Mouse (Mus musculus) A20 (cell line): ENCODE results near the gene Platr17.
A peak's percentile ranks its signal among the peaks of the same experiment; 100 is the strongest.

ENCODE experiments used
- DNase-seq: peaks from one replicate; pipeline ENCODE4 v3.0.0-alpha.2; 2011; ENCODE audit warnings: low read depth, low spot score

The Platr17 gene

DNA sequence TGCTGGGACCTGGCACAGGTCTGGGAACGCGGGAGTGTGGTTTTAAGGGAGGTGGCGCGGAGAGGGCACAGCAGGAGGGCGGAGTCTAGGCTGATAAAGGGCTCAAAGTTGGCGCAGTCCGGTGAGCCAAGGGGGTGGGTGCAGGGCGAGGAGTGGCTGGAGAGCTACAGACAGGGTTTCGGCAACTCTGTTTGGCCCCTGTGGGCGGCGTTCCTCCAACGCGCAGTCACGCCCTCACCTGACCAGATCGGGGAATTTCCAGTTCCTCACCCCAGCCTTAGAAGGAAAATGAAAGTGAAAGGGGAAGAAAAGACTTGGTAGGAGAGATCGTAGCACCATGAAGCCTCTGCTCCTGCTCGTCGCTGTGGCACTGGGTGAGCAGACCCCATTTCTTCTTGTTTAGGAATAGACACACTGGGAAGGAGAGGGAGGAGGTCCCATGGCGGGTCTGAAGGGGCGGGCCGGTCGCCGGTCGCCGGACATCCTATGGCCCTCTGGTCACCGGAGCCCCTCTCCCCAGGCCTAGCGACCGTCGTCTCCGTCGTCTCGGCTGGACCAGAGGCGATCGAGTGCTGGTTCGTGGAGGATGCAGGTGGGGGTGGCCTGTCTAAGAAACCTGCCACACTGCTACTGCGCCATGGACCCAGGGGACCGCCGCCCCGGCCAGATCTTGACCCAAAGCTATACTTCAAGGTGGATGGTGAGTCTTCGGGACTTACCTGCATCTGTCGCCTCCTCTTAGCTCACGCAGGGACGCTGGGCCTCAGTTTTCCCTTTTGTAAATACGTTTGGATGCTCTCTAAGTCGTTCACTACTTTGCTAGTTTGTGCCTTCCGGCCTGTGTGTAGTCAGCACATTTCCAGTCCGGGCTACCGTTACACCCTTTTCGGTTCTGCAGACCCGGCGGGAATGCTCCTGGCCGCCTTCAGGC, 14.7 kb downstream of the Platr17 start:
- DNase-seq: peak; percentile 97

DNA sequence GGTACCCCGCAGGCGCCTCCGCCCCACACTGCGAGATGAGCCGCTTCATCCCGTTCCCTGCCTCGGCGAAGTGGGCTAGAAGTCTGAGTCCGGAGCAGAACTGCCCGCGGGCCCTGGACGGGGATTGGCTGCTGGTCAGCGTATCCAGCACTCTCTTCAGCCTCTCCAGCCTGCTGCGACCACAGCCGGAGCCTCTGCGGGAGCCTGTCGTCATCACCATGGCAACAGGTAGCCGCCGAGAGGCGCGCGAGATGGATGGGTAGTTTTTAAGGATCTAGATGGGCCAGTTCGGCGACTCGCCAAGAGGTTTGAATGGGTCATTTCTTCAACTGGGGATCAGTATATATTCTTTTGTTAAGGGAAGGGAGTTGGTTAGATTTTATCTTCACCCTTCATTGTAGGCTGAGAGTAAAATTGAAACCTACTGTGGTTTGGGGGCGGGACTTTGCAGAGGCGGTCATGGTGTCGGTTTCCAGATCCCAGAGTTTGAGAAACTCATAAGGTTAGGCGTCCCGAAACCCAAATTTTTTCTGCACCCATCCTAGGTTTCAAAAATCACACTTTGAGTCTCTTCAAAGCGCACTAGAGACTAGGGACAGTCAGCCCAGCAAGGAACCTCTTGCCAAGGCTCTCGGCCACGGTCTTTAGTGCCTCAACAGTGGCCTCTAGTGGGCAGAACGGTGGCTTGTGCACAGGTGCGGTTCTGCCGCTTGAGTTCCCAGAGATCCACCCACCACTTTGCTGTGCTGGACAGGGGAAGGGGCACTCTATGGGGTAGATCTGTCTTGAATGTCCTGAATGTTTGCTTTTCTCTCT, 15.6 kb downstream of the Platr17 start:
- DNase-seq: peak; percentile 93

DNA sequence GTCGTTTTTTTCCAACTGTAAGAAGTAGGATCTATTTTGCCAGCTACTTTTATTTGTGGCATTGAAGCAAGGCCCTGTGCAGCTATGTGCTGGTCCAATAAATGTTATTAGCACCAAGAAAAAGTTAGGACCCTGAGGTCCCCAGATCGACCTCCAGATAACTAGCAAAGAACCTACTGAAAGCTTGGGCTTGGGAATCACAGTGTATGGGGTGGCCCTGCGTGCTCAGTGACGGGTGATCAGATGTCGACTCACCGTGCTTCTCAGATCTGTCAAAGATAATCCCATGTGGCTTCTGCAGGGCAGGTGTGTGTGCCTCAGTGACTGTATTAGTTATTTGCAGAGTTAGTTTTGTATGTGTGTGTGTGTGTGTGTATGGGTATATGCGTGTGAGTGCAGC, 16.4 kb downstream of the Platr17 start:
- no peak for DNase-seq

DNA sequence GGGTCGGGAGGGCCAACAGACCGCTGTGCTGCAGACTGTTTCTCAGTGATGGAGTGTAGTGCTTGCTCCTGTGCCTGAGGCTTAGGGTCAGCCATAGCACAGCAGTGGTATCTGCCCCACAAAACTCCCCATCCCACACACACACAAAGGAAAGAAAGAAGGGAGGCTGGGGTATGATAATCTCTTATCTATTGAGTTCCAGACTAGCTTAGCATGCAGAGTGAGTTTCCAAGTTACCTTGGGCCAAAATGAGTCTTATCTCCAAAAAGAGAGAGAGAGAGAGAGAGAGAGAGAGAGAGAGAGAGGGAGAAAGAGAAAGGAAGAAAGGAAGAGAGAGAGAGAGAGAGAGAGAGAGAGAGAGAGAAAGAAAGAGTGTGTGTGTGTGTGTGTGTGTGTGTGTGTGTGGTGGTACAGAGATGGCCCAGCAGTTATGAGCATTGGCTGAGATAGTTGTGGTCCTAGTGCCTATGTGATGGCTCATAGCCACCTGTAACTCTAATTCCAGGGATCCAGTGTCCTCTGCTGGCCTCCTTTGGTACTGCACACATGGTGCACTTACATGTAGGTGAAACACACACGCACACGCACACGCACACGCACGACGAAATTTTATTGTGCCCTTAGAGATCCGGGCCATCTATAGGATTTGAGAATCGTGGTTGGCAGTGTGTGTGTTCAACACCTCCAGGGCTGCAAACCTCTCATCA, 19.8 kb downstream of the Platr17 start:
- peak; percentile 82 for DNase-seq

DNA sequence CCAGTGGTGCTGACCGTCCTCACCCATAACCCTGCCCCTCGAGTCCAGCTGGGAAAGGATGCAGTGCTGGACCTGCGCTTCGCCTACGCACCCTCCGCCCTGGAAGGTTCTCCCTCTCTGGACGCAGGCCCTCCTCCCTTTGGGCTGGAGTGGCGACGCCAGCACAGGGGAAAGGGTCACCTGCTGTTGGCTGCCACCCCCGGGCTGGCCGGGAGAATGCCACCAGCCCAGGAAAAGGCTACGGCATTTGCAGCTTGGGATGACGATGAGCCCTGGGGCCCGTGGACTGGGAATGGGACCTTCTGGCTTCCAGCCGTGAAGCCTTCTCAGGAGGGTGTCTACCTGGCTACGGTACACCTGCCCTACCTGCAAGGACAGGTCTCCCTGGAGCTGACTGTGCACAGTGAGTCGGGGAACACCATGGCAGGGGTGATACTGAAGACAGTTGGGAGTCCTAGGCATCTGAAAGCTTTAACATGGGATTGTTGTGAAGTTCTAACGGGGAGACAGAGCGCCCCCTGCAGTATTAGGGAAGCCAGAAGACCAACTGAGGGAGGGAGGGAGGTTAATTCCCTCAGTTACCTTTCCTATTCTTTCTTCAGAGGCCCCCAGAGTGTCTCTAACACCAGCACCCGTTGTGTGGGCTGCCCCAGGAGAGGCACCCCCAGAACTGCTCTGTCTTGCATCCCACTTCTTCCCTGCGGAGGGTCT, 20.6 kb downstream of the Platr17 start:
- DNase-seq: no peak

DNA sequence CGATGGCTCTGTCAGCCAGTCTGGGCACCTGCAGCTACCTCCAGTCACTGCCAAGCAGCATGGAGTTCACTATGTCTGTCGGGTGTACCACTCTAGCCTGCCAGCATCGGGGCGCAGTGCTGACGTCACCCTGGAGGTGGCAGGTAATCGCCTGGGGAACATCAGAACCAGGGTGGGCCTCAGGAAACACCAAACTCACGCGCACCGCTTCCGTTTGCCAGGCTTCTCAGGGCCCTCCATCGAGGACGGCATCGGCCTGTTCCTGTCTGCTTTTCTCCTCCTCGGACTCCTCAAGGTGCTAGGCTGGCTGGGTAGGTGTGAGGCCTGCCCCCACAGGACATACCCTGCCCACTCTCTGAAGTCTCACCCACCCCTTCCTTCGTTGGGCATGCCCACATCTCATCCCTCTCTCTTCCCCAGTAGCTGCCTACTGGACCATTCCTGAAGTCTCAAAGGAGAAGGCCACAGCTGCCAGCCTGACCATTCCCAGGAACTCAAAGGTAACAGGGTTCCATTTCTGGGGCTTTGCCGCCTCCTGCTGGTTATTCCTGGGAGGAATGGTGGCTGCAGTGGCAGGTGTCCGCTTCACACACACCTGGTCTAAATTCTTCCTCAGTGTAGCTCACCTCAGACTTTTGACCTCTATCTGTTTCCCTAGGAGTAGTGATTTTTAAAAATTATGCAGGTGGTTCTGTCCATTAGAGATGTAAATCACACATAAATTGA, 21.4 kb downstream of the Platr17 start:
- DNase-seq: no peak

DNA sequence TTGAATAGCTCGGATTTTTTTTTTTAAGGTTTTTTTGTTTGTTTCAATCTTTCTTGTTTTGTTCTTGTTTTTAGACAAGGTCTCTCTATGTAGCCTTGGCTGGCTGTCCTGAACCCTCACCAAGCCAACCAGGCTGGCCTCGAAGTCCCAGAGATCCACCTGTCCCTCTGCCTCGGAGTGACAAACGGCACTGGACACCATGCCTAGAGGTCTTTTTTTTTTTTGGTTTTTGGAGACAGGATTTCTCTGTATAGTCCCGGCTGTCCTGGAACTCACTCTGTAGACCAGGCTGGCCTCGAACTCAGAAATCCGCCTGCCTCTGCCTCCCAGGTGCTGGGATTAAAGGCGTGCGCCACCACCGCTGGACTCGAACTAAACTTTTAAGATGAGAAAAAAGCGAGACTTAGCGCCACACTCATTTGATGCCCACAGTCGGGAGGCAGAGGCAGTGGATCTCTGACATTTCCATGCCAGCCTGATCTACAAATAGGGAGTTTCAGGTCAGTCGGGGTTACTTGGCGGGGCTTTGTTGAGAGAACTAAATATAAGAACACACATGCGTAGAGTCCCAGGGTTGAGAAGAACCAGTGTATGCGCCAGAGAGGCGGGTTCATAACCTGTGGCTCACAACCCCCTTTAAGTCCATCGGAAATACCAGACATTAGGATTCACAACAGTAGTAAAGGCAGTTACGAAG, 23.5 kb downstream of the Platr17 start:
- DNase-seq: no peak

DNA sequence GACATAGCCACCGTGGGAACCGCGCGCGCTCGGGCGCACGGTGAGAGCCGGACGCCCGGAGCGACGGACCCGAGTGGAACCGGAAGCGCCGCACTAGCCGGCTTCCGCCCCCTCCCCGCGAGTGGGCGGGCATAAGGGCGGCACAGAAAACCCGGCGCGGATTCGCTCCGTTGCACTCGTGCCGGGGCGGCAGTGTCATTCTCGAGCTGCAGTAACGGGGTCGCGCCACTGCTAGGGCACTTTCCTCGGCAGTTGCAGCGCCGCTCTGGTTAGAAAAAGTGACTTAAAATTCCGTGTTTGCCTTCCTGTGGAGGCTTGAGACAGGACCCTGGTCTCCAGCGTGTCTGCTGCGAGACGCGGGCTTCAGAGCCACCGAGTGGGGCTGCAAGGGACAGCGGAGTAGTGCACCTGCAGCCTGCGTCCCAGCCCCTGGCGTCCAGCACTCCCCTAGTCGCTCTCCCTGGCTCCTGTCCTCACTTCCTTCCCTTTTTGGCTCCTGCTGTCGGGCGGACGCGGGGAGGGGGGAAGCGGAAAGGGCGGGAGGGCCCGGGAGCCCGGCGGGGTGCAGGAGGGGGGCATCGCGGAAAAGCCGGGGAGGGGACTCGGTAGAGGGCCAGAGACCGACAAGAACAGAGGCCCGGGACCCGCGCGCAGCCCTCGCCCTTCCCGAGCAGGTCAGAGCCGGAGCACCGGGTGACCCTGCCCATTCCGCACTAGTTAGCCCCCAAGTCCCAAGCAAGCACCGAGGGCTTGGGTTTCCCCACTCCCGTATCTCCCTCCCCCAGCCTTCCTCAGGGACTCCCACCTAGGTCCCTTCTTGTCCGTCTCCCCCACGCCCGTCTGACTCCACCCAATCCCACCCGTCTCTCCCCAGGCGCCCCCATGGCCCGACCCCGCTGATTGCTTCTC, 24.7 kb downstream of the Platr17 start, which contains the start of gene Rgl2:
TSS of gene Rgl2 (plus strand) at position 173 of the 909 bp plus-strand sequence.
- DNase-seq: peak; percentile 95

DNA sequence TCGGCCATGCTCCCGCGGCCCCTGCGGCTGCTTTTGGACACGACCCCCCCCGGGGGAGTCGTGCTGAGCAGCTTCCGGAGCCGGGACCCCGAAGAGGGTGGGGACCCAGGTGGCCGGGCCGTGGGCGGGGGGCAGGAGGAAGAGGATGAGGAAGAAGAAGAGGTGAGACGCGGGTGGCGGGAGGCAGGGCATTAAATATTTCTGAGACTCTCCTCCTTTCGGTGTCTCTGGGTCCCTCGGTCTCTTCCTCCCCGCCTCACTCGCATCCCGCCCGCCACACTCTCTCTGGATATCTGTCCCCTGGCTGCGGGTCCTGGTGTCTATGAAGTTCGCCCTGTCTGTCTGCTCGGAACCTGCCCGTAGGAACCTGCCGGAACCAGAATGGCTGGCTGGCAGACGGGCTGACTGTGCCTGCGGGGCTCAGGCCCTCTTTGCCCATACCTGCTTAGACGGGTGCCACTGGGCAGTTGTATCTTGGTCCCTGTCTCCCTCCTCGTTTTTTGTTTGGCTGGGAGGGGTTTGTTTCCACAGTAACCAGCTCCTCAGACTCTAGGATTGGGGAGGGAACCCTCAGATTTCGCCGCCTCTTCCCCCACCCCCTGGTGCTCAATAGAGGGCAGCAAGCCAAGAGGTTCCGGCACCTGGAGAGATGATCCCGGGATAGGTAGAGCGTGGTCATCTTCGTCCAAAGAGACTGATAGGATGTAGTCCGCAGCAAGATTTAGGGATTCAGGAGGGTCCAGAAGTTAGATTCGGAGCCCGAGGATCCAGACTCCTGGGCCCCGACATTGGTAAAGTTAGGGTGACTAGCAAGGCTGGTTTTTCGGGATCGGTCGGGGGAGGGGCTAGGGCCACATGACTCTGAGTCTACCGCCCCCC, 25.6 kb downstream of the Platr17 start:
- peak; percentile 85 for DNase-seq

DNA sequence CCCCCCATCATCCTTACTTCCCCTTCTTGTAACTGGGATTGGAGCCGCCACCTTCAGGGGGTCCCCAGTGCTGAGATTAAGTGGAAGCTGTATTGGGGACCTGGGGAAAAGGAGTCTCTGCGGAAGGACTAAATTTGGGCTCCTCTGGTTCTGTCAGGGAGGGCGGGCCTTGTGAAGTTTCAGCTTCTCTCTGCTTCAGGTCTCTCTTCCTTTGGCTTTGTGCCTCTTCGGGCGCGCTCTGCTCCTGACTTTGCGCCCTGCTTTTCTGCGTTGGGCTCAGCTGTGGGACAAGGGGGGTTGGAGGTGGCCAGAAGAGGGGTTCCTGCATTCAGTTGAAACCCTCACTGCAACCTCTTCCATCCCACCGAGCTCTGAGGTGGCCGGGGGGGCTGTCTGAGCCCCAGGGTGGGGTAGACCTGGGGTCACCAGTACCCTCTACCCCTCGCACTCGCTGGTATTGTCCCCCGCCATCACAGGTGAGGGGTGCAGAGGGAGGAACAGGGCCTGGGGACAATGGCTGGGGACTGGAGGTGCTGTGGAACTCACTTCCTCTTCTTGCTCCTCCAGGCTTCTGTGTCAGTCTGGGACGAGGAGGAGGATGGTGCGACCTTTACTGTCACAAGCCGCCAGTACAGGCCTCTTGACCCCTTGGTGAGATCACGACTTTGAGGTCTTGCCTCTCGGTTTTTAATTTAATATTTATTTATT, 26.4 kb downstream of the Platr17 start:
- peak; percentile 51 for DNase-seq

DNA sequence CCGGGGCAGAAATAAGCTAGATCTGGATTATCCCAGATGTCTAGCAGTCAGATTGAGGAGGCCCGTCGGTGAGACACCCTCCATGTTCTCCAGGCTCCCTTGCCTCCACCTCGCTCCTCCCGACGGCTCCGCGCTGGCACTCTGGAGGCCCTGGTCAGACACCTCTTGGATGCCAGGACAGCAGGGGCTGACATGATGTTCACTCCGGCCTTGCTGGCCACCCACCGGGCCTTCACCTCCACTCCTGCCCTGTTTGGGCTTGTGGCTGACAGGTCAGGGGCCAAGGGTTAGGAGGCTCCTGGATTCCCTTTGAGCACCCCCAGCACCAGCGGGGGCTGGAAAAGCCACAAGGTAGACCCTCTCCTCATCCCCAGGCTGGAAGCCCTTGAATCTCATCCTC, 27.0 kb downstream of the Platr17 start:
- no peak for DNase-seq

DNA sequence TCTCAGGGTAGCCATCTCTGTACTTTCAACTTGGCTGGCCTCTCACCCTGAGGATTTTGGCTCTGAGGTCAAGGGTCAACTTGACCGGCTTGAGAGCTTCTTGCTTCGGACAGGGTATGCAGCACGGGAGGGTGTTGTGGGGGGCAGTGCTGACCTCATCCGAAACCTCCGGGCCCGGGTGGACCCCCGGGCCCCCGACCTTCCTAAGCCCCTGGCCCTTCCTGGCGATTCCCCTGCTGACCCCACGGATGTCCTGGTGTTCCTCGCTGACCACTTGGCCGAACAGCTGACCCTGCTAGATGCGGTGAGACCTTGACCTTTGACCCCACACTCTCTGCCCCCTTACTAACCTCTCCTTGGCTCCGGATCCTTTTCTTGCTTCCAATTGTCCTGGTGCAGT, 27.5 kb downstream of the Platr17 start:
- no peak for DNase-seq

DNA sequence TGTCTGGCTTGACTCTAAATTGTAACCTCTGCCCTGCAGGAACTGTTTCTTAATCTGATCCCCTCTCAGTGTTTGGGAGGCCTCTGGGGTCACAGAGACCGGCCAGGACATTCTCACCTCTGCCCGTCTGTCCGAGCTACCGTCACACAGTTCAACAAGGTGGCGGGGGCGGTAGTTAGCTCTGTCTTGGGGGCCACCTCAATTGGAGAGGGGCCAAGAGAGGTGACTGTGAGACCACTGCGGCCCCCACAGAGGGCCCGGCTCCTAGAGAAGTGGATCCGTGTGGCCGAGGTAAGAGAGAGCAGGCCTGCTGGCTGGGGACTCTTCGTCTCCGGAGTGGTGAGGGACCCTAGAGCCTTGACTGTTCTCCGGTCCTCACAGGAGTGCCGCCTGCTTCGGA, 28.0 kb downstream of the Platr17 start:
- DNase-seq: no peak

DNA sequence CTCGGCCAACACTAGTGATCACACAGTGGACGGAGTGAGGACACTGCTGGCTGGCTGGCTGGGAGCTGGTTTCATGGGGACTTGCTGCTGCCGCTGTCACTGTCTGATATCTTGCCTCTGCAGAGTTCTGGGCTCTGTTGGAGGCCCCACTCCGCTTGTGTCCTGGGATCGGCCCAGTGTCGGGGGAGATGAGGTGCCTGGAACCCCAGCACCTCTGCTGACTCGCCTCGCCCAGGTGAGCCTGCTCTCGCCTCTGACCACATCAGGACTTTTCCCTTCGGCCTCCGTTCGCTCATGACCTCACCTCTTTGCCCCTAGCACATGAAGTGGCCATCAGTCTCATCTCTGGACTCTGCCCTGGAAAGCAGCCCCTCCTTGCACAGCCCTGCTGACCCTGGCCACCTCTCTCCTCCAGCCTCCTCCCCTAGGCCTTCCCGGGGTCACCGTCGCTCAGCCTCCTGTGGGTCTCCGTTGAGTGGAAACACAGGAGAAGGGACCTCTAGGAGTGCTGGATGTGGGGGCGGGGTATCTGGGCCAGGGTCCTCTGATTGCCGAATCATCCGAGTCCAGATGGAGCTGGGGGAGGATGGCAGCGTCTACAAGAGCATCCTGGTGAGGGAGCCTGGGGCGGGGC, 30.6 kb downstream of the Platr17 start:
- no peak for DNase-seq

DNA sequence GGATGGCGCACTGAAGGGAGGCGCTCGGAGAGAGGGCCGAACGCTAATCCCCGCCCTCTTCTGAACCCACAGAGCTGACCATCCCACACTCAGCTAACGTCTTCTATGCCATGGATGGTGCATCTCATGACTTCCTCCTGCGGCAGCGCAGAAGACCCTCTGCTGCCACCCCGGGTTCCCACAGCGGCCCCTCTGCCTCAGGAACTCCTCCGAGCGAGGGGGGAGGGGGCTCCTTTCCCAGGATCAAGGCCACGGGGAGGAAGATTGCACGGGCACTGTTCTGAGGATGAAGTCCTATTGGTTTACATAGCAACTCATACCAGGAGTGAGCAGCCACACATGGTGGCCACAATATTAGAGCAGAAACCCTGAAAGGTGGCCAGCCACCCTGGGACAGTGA, 32.1 kb downstream of the Platr17 start:
- no peak for DNase-seq

DNA sequence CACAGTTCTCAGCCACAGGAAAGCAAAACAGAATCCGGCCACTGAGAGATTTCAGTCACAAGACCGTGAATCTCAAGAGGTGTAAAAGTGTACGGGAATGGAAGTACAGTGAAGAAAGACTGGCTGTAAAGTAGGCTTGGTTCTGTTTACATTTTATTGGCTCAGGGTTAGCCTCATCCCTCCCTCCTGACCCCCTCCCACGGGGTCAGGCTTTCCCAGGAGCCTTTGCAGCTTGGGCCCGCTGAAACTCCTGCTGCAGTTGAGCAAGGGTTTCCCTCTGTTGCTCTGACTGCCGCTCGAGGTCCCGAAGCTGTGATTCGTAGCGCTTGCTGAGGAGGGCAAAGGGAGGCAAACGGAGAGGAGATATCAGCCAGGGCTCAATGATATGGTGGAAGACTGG, 33.8 kb downstream of the Platr17 start:
- DNase-seq: no peak
